Mouse (Mus musculus) megakaryocyte, embryonic 14.5 days (primary cell): Measurements from ENCODE around the gene Uqcc2.

Source experiments
- FLI1 ChIP-seq: IDR thresholded peaks from 2 replicates; pipeline ENCODE4 v1.6.1; 2012; ENCODE audit warnings: low read length, inconsistent platforms, mixed read lengths
- GATA1 ChIP-seq: IDR thresholded peaks from 3 replicates; pipeline ENCODE4 v1.6.1; 2012; ENCODE audit warnings: mixed read lengths, low read length, inconsistent platforms, borderline replicate concordance

DNA sequence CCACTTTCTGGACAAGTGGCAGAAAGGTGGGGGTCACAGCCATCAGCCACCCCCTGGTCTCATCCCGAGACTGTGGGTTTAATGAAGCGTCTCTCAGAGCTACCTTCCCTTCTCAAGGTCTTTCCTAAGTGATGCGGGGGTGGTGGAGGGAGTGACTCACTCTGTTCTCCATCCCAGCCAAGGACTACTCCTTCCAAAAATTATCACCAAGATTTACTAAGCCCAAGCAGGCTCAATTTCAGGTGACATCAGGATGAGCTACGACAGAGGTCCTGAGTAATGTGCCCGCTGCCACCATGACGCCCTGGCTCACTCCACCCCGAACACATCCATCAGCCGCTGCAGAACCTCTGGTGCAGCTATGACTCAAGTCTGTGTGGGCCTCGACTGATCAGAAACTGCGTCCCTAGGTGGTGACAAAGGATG is 2.5 kb downstream of the Uqcc2 start:
- TF ChIP-seq GATA1, result no peak
- no peak for TF ChIP-seq FLI1
